Mouse (Mus musculus): ENCODE data around the gene Akip1.

DNA sequence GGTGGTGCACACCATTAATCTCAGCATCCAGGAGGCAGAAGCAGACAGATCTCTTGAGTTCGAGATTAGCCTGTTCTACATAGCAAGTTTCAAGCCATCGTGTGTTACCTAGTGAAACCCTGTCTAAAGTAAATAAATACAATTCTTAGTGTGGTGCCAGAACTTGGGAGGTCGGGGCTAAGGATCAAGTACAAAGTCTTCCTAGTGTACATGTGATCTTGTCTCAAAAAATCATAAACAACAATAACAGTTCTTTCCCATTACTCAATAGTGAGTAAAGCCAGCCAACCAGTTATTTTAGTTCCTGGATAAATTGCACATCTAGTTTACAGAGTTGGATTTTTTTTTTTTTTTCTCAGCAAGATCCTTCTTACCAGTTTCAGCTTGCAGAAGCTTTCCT lies 971 bp downstream of the Akip1 start:
- TF ChIP-seq TAL1 (IDR thresholded peaks at IDR 0.05; ENCODE audit: low read length) (no peak), GATA1 (IDR thresholded peaks at IDR 0.05; ENCODE audit: low read length) (no peak)
